Mouse (Mus musculus) kidney, postnatal 0 days (tissue): ENCODE results near the gene 1700016K19Rik. TPM values are rescaled to one million over a fixed set of nuclear protein-coding genes. Genes with fewer than 3 reads are reported as not detected.
"Not testable (repeated sequence)": the region's sequence is repeated elsewhere in the genome, so short reads cannot be mapped to it uniquely, and the experiment has no call there.

Experiments
- ATAC-seq: fragments of 200-750 bp; cut with Nextera tagmentation; replicated peaks from 2 replicates; pipeline ENCODE4 v1.8.0; 2017; ENCODE audit warnings: low read depth, moderate number of reproducible peaks, moderate TSS enrichment, moderate library complexity; ENCODE audit not compliant: low FRiP score
- DNase-seq: peaks from one replicate; pipeline ENCODE4 v3.0.0-alpha.2; 2016; ENCODE audit warnings: low spot score
- H3K27ac ChIP-seq: fragments of 300-500 bp; sonication (generic); 2 replicates; pipeline ENCODE4 v1.5.1; 2014; ENCODE audit warnings: mild to moderate bottlenecking
- H3K27me3 ChIP-seq: fragments of 300-500 bp; sonication (generic); 2 replicates; pipeline ENCODE4 v1.6.1; 2014; ENCODE audit warnings: low read length, mixed read lengths; ENCODE audit not compliant: insufficient read depth
- H3K36me3 ChIP-seq: fragments of 300-500 bp; sonication (generic); 2 replicates; pipeline ENCODE4 v1.6.1; 2014; ENCODE audit warnings: low read length, mixed read lengths; ENCODE audit not compliant: insufficient read depth
- H3K4me1 ChIP-seq: fragments of 300-500 bp; sonication (generic); replicated peaks from 2 replicates; pipeline ENCODE4 v1.6.1; 2014; ENCODE audit warnings: antibody characterized with exemption, low read length, mixed read lengths; ENCODE audit not compliant: insufficient read depth
- H3K4me2 ChIP-seq: fragments of 300-500 bp; sonication (generic); 2 replicates; pipeline ENCODE4 v1.6.1; 2014; ENCODE audit warnings: mild to moderate bottlenecking, low read length, moderate library complexity, mixed read lengths
- H3K4me3 ChIP-seq: fragments of 300-500 bp; sonication (generic); replicated peaks from 2 replicates; pipeline ENCODE4 v1.5.1; 2014; ENCODE audit warnings: low read depth, low read length
- H3K9ac ChIP-seq: fragments of 300-500 bp; sonication (generic); 2 replicates; pipeline ENCODE4 v1.6.1; 2014; ENCODE audit warnings: low read depth, low read length
- H3K9me3 ChIP-seq: fragments of 300-500 bp; sonication (generic); replicated peaks from 2 replicates; pipeline ENCODE4 v1.6.1; 2016; ENCODE audit warnings: low read length, inconsistent platforms, mixed read lengths
- CTCF ChIP-seq: IDR thresholded peaks from 2 replicates; pipeline ENCODE4 v1.5.1; 2016; ENCODE audit warnings: antibody characterized with exemption, low read depth, mild to moderate bottlenecking, moderate library complexity
- WGBS: fragments of 180-500 bp; shearing (Covaris S2); extraction: QIAGEN DNeasy Blood & Tissue Kit; methylation state at CpG from one replicate; pipeline ENCODE4 v1.1.7; 2014; 5-methylcytosine and 5-hydroxymethylcytosine counted together
- polyA plus RNA-seq: library from polyadenylated mRNA; unstranded; fragments of >200 nt; fragmentation: Nextera tagmentation; extraction: Ambion mirVana; gene quantifications from 2 replicates; pipeline ENCODE4 v1.2.1, GENCODE M21; 2015

1700016K19Rik gene
- polyA plus RNA-seq, 1 experiment from 2014 or later, result 0.38 TPM

GRCm38 (mm10) chr11:76000701-76001100 is 989 bp downstream of the 1700016K19Rik start:
- WGBS, result 82% methylated on average over 5 of the region's 5 CpGs
- no peak overlapping the region for H3K4me3 ChIP-seq
- H3K36me3 ChIP-seq, result no peaks in the 10 kb centered on the region
- no peak for TF ChIP-seq CTCF
- no peaks in the 10 kb centered on the region for H3K9me3 ChIP-seq
- no peak overlapping the region for H3K27ac ChIP-seq
- no peak overlapping the region for H3K9ac ChIP-seq
- no peaks in the 10 kb centered on the region for H3K27me3 ChIP-seq
- no peak overlapping the region for H3K4me2 ChIP-seq
- DNase-seq (no peak), ATAC-seq (no peak)
- H3K4me1 ChIP-seq, result no peaks in the 10 kb centered on the region

GRCm38 (mm10) chr11:76001237-76001878 is 1.6 kb downstream of the 1700016K19Rik start:
- Histone ChIP-seq H3K9me3 (no peaks in the 10 kb centered on the region), H3K4me1 (no peaks in the 10 kb centered on the region), H3K36me3 (no peaks in the 10 kb centered on the region), H3K4me2 (no peak overlapping the region), H3K27ac (no peak overlapping the region), H3K27me3 (no peaks in the 10 kb centered on the region), H3K4me3 (no peak overlapping the region), H3K9ac (no peak overlapping the region)
- no peak for ATAC-seq
- peak; percentile 49 for DNase-seq
- TF ChIP-seq CTCF, result peak; percentile 61
- WGBS, result 50% methylated on average over 3 of the region's 3 CpGs

- not testable (repeated sequence) for H3K4me1 ChIP-seq, H3K36me3 ChIP-seq, H3K4me2 ChIP-seq, ATAC-seq, H3K9ac ChIP-seq, H3K9me3 ChIP-seq, H3K27me3 ChIP-seq, H3K27ac ChIP-seq, H3K4me3 ChIP-seq, DNase-seq
- WGBS, result 91% methylated on average over 7 of the region's 7 CpGs
These were observed 4.6 kb downstream of the 1700016K19Rik start for GRCm38 (mm10) chr11:76004276-76004675.

GRCm38 (mm10) chr11:76008162-76008561 is 8.4 kb downstream of the 1700016K19Rik start:
- H3K4me2 ChIP-seq, result no peak overlapping the region
- H3K4me3 ChIP-seq, result no peak overlapping the region
- ATAC-seq (no peak), DNase-seq (no peak)
- no peaks in the 10 kb centered on the region for H3K36me3 ChIP-seq
- no peaks in the 10 kb centered on the region for H3K9me3 ChIP-seq
- H3K9ac ChIP-seq, result no peak overlapping the region
- no peak for TF ChIP-seq CTCF
- no peaks in the 10 kb centered on the region for H3K4me1 ChIP-seq
- H3K27ac ChIP-seq, result no peak overlapping the region
- H3K27me3 ChIP-seq, result no peaks in the 10 kb centered on the region
- 85% methylated on average over 2 of the region's 2 CpGs for WGBS

GRCm38 (mm10) chr11:76009101-76009500 is 9.4 kb downstream of the 1700016K19Rik start:
- WGBS, result 80% methylated on average over 6 of the region's 6 CpGs

GRCm38 (mm10) chr11:76010838-76011624 is 11.3 kb downstream of the 1700016K19Rik start:
- Histone ChIP-seq H3K36me3 (no peaks in the 10 kb centered on the region), H3K9me3 (no peaks in the 10 kb centered on the region), H3K27ac (no peak overlapping the region), H3K27me3 (no peaks in the 10 kb centered on the region), H3K4me2 (no peak overlapping the region), H3K4me3 (no peak overlapping the region), H3K9ac (no peak overlapping the region), H3K4me1 (no peaks in the 10 kb centered on the region)
- ATAC-seq (no peak; the same call in 1 of the 2 replicates), DNase-seq (no peak)
- TF ChIP-seq CTCF, result no peak
- WGBS, result 68% methylated on average over 9 of the region's 9 CpGs

More at GRCm38 (mm10) chr11:76009101-76009500, 9.4 kb downstream of the 1700016K19Rik start:
- DNase-seq, result no peak
- no peaks in the 10 kb centered on the region for H3K27me3 ChIP-seq
- H3K4me2 ChIP-seq, result no peak overlapping the region
- no peaks in the 10 kb centered on the region for H3K9me3 ChIP-seq
- no peaks in the 10 kb centered on the region for H3K36me3 ChIP-seq
- ATAC-seq, result no peak
- no peaks in the 10 kb centered on the region for H3K4me1 ChIP-seq
- no peak overlapping the region for H3K4me3 ChIP-seq
- H3K27ac ChIP-seq, result no peak overlapping the region
- no peak for TF ChIP-seq CTCF
- no peak overlapping the region for H3K9ac ChIP-seq
